Mouse (Mus musculus): ENCODE data around the gene Ccdc60. TPM values are rescaled to one million over a fixed set of nuclear protein-coding genes. Genes with fewer than 3 reads are reported as not detected.
"Not testable (repeated sequence)": the region's sequence is repeated elsewhere in the genome, so short reads cannot be mapped to it uniquely, and the experiment has no call there.

Ccdc60 gene
- total RNA-seq (2022) = not detected

- no peak for DNase-seq (ENCODE audit: low spot score)
Observed at GRCm38 (mm10) chr5:116288849-116289570, at the start of gene Ccdc60. Gene Ccdc60, minus strand, starts transcription at chr5:116288985.

- no peak for DNase-seq (ENCODE audit: low spot score)
Observed at GRCm38 (mm10) chr5:116336191-116336590, 47.4 kb upstream of the Ccdc60 start.

GRCm38 (mm10) chr5:116328911-116329310 is 40.1 kb upstream of the Ccdc60 start:
- DNase-seq (ENCODE audit: low spot score) = no peak

DNA sequence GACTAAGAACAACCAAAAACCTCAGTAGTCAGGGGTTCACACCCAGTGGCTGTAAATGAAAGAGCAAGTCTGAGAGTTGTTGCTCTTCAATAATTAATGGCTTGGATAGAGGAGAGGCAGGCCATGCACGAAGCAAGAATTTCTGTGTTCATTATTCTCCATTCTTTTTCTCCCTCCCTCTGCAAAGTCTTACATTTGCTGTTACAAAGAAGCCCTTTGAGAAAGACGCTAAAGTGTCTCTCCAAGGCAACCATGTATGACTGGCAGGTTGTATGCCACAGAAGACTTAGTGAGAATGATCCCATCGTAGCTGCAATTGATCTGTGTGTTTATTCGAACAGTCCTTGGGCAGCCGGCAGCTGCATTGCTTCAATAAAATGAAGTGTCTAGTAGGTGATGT is 34.6 kb upstream of the Ccdc60 start:
- DNase-seq (ENCODE audit: low spot score) = no peak

DNA sequence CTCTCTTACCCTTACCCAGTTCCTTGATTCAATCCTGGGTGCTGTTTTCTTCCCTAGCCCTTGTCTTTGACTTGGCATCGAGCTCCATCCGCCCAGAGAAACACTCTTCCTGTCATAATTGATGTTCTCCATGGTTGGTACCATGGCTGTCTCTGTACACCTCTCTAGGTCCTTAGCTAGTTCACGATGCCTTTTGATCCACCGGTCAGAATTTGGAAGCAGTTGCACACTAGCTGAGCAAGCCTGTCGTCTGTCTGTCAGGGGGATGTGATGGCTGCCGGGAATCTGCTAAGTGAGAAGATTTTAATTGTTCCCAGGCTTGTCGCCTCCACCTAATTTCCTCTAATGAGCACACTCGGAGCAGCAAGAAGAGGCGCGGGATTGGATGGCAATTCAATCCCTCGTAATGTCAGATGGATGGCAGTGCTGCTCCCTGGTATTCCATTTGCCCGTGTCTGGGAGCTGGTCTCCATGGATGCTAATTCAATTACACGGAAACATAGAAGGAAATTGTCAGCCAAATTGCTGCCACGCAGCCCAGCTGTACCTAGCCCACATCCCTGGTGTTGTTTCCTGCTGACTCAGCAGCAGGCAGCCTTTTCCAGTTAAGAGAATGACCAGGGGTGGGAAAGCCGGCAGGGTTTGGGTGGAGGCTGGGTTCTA is 33.7 kb upstream of the Ccdc60 start:
- DNase-seq (ENCODE audit: low spot score) = no peak

DNA sequence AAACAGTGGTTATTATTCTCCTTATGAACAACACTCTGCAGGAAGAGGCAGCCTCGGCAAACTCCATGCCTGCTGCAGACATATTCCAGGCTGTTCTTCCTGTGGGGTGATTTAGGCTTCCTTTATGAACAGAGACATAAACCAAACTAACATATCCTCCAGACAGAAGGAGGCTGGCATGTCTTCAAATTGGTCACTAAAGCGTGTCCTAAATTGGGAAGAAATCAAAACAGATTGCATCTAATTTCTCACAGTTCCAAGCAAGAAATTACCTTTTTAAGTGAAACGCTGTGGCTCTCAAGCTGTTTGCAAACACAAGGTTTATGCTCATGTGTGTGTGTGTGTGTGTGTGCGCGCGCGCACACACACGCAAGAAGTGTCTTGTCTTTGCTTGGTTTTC is 24.9 kb upstream of the Ccdc60 start:
- DNase-seq (ENCODE audit: low spot score) = no peak

GRCm38 (mm10) chr5:116312111-116312737 is 23.4 kb upstream of the Ccdc60 start:
- no peak for DNase-seq (ENCODE audit: low spot score)

GRCm38 (mm10) chr5:116311636-116312035 is 22.9 kb upstream of the Ccdc60 start:
- no peak for DNase-seq (ENCODE audit: low spot score)

DNA sequence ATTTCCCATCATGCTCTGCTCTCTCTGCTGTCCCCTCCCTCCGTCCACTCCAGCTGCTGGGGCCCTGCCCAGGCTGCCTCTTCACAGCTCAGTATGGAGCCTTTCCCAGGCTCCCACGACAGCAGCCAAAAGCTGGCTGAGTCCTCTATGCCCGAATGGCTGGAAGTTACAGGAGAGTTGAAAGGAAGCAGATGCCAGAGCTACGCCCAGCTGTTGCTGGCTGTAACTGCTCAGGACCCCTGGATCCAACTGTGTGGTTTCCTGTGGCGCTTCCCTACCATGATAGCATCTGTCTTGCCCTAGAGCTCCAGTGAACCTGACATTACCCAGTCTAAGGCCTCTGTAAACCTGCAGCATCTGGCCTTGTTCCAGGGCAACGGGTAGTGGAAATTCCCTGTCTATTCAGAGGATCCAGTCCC is 20.6 kb upstream of the Ccdc60 start:
- DNase-seq (ENCODE audit: low spot score) = peak; percentile 3

GRCm38 (mm10) chr5:116305557-116305956 is 16.8 kb upstream of the Ccdc60 start:
- no peak for DNase-seq (ENCODE audit: low spot score)

DNA sequence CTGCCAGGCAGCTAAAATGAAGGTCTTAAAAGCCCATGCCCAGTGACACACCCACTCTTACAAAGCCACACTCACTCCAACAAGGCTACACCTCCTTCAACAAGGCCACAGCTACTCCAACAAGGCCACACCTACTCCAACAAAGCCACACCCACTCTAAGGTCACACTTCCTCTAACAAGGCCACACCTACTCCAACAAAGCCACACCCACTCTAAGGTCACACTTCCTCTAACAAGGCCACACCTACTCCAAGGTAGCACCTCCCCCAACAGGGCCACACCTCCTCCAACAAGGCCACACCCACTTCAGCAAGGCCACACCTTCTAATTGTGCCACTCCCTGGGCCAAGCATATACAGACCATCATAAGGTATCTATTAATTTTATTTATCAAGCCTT is 16.4 kb upstream of the Ccdc60 start:
- not testable (repeated sequence) for DNase-seq (ENCODE audit: low spot score)

DNA sequence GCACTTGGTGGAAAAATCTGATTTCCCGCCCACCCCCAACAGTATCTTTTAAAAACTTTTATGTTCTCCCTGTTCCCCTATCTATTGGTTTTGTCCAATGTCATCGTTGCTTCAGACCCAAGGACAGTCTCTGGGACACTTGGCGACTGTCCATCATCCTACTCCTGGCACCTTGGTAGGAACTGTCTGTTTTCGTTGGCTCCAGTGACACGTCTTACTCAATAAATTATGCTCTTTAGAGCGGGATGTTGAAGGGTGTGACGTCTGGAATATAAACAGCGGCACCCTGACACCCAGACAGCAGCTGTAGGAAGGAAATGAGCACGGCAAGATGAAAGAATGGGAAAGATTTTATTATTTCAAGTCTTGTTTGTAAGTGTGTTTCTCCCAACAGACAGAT is 12.2 kb upstream of the Ccdc60 start:
- no peak for DNase-seq (ENCODE audit: low spot score)

- DNase-seq (ENCODE audit: low spot score) = no peak
Observed at GRCm38 (mm10) chr5:116293501-116293900, 4.7 kb upstream of the Ccdc60 start.

DNA sequence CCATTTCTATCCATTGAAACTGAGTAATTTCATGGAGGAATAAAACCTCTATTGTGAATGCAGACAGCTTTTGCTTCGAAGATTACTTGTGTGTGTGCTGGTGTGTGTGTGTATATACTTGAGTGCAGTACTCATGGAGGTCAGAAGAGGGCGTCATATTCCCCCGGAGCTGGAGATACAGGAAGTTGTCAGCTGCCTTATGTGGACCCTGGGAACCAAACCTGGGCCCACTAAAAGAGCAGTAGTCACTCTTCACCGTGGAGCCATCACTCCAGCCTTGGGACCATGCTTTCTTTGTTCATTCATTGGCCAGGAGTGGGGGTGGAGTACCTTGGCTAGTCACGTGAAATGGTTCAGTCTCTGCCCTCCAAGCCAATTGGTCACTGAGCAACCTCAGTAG is 1.8 kb upstream of the Ccdc60 start:
- DNase-seq (ENCODE audit: low spot score) = no peak

GRCm38 (mm10) chr5:116289897-116290296 is 1.1 kb upstream of the Ccdc60 start:
- DNase-seq (ENCODE audit: low spot score) = no peak

DNA sequence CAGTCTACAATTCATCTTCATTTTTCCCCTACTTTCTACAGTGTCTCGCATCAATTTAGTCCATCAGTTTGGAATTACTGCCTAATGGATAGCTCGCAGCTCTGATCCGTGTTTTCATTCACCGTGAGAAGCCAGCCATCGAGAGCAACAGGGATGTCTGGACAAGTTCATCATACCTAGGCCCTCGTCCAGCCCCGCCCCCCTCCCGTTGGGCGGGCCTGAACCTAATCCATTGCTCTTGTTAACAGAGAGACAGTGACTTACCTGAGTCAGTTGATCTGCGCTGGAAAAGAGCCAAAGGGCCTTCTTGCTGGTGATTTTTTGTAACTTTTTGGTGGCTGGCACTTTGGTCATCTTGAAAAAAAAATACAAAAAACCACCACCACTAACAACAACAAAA is 602 bp downstream of the Ccdc60 start:
- no peak for DNase-seq (ENCODE audit: low spot score)

- DNase-seq (ENCODE audit: low spot score) = no peak
Observed at GRCm38 (mm10) chr5:116285532-116286176, 3.1 kb downstream of the Ccdc60 start.

- DNase-seq (ENCODE audit: low spot score) = no peak
Observed at GRCm38 (mm10) chr5:116280518-116280917, 8.3 kb downstream of the Ccdc60 start.

DNA sequence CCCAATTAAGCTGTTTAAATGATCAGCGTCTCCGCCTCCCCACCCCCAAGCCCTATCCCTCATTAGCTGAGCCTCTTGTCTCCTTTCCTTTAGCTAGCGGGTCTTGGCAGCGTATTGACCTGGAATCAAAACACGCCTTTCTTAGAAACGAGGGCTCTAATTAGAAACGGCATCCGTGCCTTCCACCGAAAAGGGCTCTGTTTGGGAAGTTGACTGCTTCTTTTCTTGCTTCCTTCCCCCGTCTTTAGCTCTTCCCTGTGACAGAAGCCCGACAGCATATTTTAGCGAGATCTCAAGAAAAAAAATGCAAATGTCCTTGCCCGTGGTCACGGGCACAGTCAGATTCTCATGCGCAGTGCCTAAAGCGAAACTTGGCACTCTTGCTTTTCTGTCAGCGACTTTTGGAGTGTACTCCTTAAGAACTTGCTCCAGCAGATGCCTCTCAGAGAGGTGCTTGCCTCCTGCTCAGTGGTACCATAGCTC is 10.3 kb downstream of the Ccdc60 start:
- no peak for DNase-seq (ENCODE audit: low spot score)

- no peak for DNase-seq (ENCODE audit: low spot score)
Observed at GRCm38 (mm10) chr5:116277951-116278350, 10.8 kb downstream of the Ccdc60 start.

GRCm38 (mm10) chr5:116274818-116275217 is 14.0 kb downstream of the Ccdc60 start:
- no peak for DNase-seq (ENCODE audit: low spot score)

- no peak for DNase-seq (ENCODE audit: low spot score)
Observed at GRCm38 (mm10) chr5:116274365-116274764, 14.4 kb downstream of the Ccdc60 start.

All from heart, adult 8-10 months (tissue).